Comparison of ENCODE assay signal across 16 mouse cellular contexts in genomic region chr1:73045948-73046685, GRCm38 (mm10). TPM values are rescaled to one million over a fixed set of nuclear protein-coding genes. Genes with fewer than 3 reads are reported as not detected.
DNase-seq lines count a peak whose midpoint lies in the region; ATAC-seq and TF ChIP-seq lines count a peak whose summit lies in the region.
"Had no signal": no experiment of that assay in that cellular context is flagged by ENCODE, and none has a peak within 500 bp of the region (broad histone marks: within the 10 kb centered on the region; RNA-seq: fewer than 3 reads in every experiment).

No protein-coding gene starts in this region.

- H3K36me3 ChIP-seq in heart, embryonic 10.5 days, result no peaks in the 10 kb centered on the region
- no peaks in the 10 kb centered on the region for H3K36me3 ChIP-seq in midbrain, embryonic 10.5 days
- no peaks in the 10 kb centered on the region for H3K36me3 ChIP-seq in midbrain, postnatal 0 days (ENCODE audit: insufficient read depth, low read length)
- H3K36me3 ChIP-seq in limb, embryonic 10.5 days, result no peaks in the 10 kb centered on the region
- H3K36me3 ChIP-seq in stomach, postnatal 0 days (ENCODE audit: control insufficient read depth, insufficient read depth, low read length), result no peaks in the 10 kb centered on the region

- no peak for TF ChIP-seq CTCF in midbrain, postnatal 0 days (IDR thresholded peaks at IDR 0.05)
- no peak for TF ChIP-seq CTCF in stomach, postnatal 0 days (IDR thresholded peaks at IDR 0.05; ENCODE audit: low read depth)

- no peak for ATAC-seq in midbrain, postnatal 0 days (ENCODE audit: low FRiP score)
- ATAC-seq in stomach, postnatal 0 days (ENCODE audit: low FRiP score, low TSS enrichment), result no peak
- ATAC-seq: lung, postnatal 0 days had no signal

- no peaks in the 10 kb centered on the region for H3K27me3 ChIP-seq in heart, embryonic 10.5 days (ENCODE audit: insufficient read depth, poor library complexity, severe bottlenecking)
- H3K27me3 ChIP-seq in midbrain, embryonic 10.5 days (ENCODE audit: low read depth, poor library complexity, severe bottlenecking), result no peaks in the 10 kb centered on the region
- H3K27me3 ChIP-seq in midbrain, postnatal 0 days (ENCODE audit: insufficient read depth, low read length), result no peaks in the 10 kb centered on the region
- H3K27me3 ChIP-seq in limb, embryonic 10.5 days (ENCODE audit: low read depth, poor library complexity, severe bottlenecking), result no peaks in the 10 kb centered on the region
- H3K27me3 ChIP-seq in stomach, postnatal 0 days (ENCODE audit: control insufficient read depth, insufficient read depth, low read length), result no peaks in the 10 kb centered on the region

- no peak overlapping the region for H3K9ac ChIP-seq in midbrain, postnatal 0 days (replicated peaks; ENCODE audit: low read length, poor library complexity, severe bottlenecking)
- H3K9ac ChIP-seq in stomach, postnatal 0 days (ENCODE audit: low read length), result no peak overlapping the region

- TF ChIP-seq EP300 in stomach, postnatal 0 days (optimal IDR thresholded peaks at IDR 0.05), result no peak

- H3K4me2 ChIP-seq in midbrain, postnatal 0 days (ENCODE audit: low read depth, low read length, poor library complexity, severe bottlenecking), result no peak overlapping the region
- no peak overlapping the region for H3K4me2 ChIP-seq in stomach, postnatal 0 days (replicated peaks; ENCODE audit: low read depth)

- no peaks in the 10 kb centered on the region for H3K9me3 ChIP-seq in heart, embryonic 10.5 days
- no peaks in the 10 kb centered on the region for H3K9me3 ChIP-seq in midbrain, embryonic 10.5 days (replicated peaks)
- H3K9me3 ChIP-seq in midbrain, postnatal 0 days (ENCODE audit: low read length), result no peaks in the 10 kb centered on the region
- no peaks in the 10 kb centered on the region for H3K9me3 ChIP-seq in limb, embryonic 10.5 days (replicated peaks)
- H3K9me3 ChIP-seq in stomach, postnatal 0 days (ENCODE audit: control insufficient read depth, low read length), result no peaks in the 10 kb centered on the region

- H3K4me3 ChIP-seq in heart, embryonic 10.5 days, result no peak overlapping the region
- no peak overlapping the region for H3K4me3 ChIP-seq in midbrain, embryonic 10.5 days
- no peak overlapping the region for H3K4me3 ChIP-seq in midbrain, postnatal 0 days (ENCODE audit: low read depth, low read length)
- H3K4me3 ChIP-seq in limb, embryonic 10.5 days, result no peak overlapping the region
- no peak overlapping the region for H3K4me3 ChIP-seq in stomach, postnatal 0 days (ENCODE audit: low read depth, low read length)
- H3K4me3 ChIP-seq: myocyte had no signal

- WGBS in heart, embryonic 10.5 days, result 49% methylated on average over 9 of the region's 9 CpGs
- WGBS in midbrain, embryonic 10.5 days, result 60% methylated on average over 9 of the region's 9 CpGs
- WGBS in midbrain, postnatal 0 days, result 34% methylated on average over 9 of the region's 9 CpGs
- WGBS in limb, embryonic 10.5 days, result 15% methylated on average over 9 of the region's 9 CpGs
- 29% methylated on average over 9 of the region's 9 CpGs for WGBS in stomach, postnatal 0 days

- H3K4me1 ChIP-seq in heart, embryonic 10.5 days, result peaks cover 28% of the 10 kb centered on the region
- peaks cover 25% of the 10 kb centered on the region for H3K4me1 ChIP-seq in midbrain, embryonic 10.5 days
- no peaks in the 10 kb centered on the region for H3K4me1 ChIP-seq in midbrain, postnatal 0 days (ENCODE audit: insufficient read depth, low read length)
- H3K4me1 ChIP-seq in limb, embryonic 10.5 days, result peaks cover 19% of the 10 kb centered on the region
- H3K4me1 ChIP-seq in stomach, postnatal 0 days (replicated peaks; ENCODE audit: control insufficient read depth, insufficient read depth), result no peaks in the 10 kb centered on the region

- no peak for DNase-seq in heart, embryonic 10.5 days (ENCODE audit: low spot score)
- no peak for DNase-seq in heart, postnatal 14 days
- no peak for DNase-seq in midbrain, embryonic 10.5 days (ENCODE audit: low spot score)
- DNase-seq in midbrain, postnatal 0 days (ENCODE audit: low spot score), result no peak
- DNase-seq in limb, embryonic 10.5 days (ENCODE audit: low spot score), result peak; percentile 46
- no peak for DNase-seq in stomach, postnatal 0 days (ENCODE audit: low spot score)
- no peak for DNase-seq in frontal cortex, adult 2 months (ENCODE audit: extremely low spot score in 1 of 2, low spot score in 1 of 2)
- no peak for DNase-seq in urinary bladder, postnatal 10 days (ENCODE audit: low spot score)
- DNase-seq: adrenal gland, postnatal 25 days; cerebellum, adult 8-10 months; kidney, postnatal 10 days had no signal

- H3K27ac ChIP-seq in heart, embryonic 10.5 days, result peak overlapping the region; percentile 64
- peak overlapping the region; percentile 63; the same call in 1 of the 2 replicates for H3K27ac ChIP-seq in midbrain, embryonic 10.5 days (replicated peaks)
- no peak overlapping the region for H3K27ac ChIP-seq in midbrain, postnatal 0 days (ENCODE audit: low read depth, low read length)
- peak overlapping the region; percentile 81 for H3K27ac ChIP-seq in limb, embryonic 10.5 days
- peak overlapping the region; percentile 49 for H3K27ac ChIP-seq in stomach, postnatal 0 days (replicated peaks)

- intact Hi-C loops in heart, postnatal 14 days (cut with DNase I), result loop anchor here (5.0 kb wide), 1 partner anchor 119 kb away; no protein-coding TSS in a partner anchor

RNA-seq across cellular contexts. Expression of gene Tnp1, which starts 30.4 kb away (rescaled TPM):
- polyA plus RNA-seq in heart, embryonic 10.5 days (2016; fragmentation: Nextera tagmentation; extraction: Ambion mirVana), result not detected in 2 replicates
- not detected for total RNA-seq in heart, postnatal 14 days (2021)
- polyA plus RNA-seq in midbrain, embryonic 10.5 days (2016; fragmentation: Nextera tagmentation; extraction: Ambion mirVana), result not detected in 2 replicates
- not detected in 2 replicates for total RNA-seq in midbrain, postnatal 0 days (2014; rRNA removed)
- polyA plus RNA-seq in midbrain, postnatal 0 days (2015; fragmentation: Nextera tagmentation; extraction: Ambion mirVana), result not detected in 2 replicates
- not detected in 2 replicates for polyA plus RNA-seq in limb, embryonic 10.5 days (2016; fragmentation: Nextera tagmentation; extraction: Ambion mirVana)
- polyA plus RNA-seq in stomach, postnatal 0 days (2015; fragmentation: Nextera tagmentation; extraction: Ambion mirVana), result not detected in 2 replicates
- not detected in 2 replicates for polyA plus RNA-seq in frontal cortex, adult 2 months (2012; rRNA removed)
- total RNA-seq: adrenal gland, postnatal 25 days; granulocyte monocyte progenitor cell, adult 5-6 weeks; left cerebral cortex, postnatal 10 days had no signal
- polyA plus RNA-seq: lung, postnatal 0 days; myocyte; stomach, embryonic 16.5 days had no signal
